Mouse (Mus musculus) Patski (cell line): ENCODE measurements around the gene Syngr1. TPM values are rescaled to one million over a fixed set of nuclear protein-coding genes. Genes with fewer than 3 reads are reported as not detected.
A peak's percentile ranks its signal among the peaks of the same experiment; 100 is the strongest.

Source experiments
- ATAC-seq: fragments of 100-300 bp; one replicate; pipeline ENCODE4 v1.8.0; 2021
- CTCF ChIA-PET: fragments of 350-600 bp; sonication (Branson Sonifier 250); formaldehyde crosslinking; loops from one replicate; lab custom pipeline; 2022; ENCODE audit warnings: inconsistent platforms; lab: Charles Lee
- POLR2A ChIA-PET: fragments of 350-600 bp; sonication (Branson Sonifier 250); formaldehyde crosslinking; loops from one replicate; lab custom pipeline; 2022; ENCODE audit warnings: antibody characterized with exemption, inconsistent platforms; lab: Charles Lee
- DNase-seq: peaks from one replicate; pipeline ENCODE4 v3.0.0-alpha.2; 2011; ENCODE audit warnings: low read depth, low spot score
- H3K27me3 ChIP-seq: fragments of 371-371 bp; one replicate; pipeline ENCODE4 v1.5.1; 2021
- CTCF ChIP-seq: fragments of 100-300 bp; IDR thresholded peaks from one replicate; pipeline ENCODE4 v1.5.1; 2021
- in situ Hi-C: fragments of 300-500 bp; cut with MboI; formaldehyde crosslinking; loops from 3 replicates; pipeline ENCODE4 v1.11.1; 2018; ENCODE audit warnings: low pct_unique_long_range_greater_than_20kb, mixed read lengths
- polyA plus RNA-seq: library from polyadenylated mRNA; unstranded; gene quantifications from one replicate; pipeline ENCODE4 v1.2.3, GENCODE M21; 2021

Syngr1 gene
- polyA plus RNA-seq, 1 experiment from 2014 or later, result 91.6 TPM

GRCm38 (mm10) chr15:80095596-80095995 lies 4.5 kb downstream of the Syngr1 start:
- in situ Hi-C loops, result loop anchor here (5.0 kb wide), 2 partner anchors 37 to 127 kb away; partner anchors contain the start of gene Tab1
- ChIA-PET CTCF (no interaction called here), POLR2A (interaction anchor here (1.0 kb wide), 1 partner anchor 78 kb away, joined by 3 read pairs; the partner anchor contains the start of gene Mgat3)
- DNase-seq, result no peak
- no peak for ATAC-seq
- TF ChIP-seq CTCF, result no peak
- no peaks in the 10 kb centered on the region for H3K27me3 ChIP-seq

DNA sequence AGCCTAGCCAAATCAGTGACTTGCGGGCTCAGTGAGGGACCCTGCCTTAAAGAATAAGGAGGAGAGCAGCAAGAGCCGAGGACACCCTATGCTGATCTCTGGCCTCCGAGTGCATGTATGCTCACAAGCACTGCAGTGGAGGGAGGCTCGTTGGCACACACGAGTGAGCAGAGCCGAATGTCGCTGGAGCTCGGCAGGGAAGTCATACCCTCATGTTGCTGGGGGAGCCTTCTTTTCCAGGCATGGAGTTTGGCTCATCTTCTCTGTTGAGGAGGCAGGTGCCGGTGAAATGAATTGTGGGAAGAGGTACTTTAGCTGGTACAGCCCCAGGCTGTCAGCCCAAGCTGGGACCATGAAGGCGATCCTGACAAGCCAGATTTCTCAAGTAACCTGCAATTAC lies 5.3 kb downstream of the Syngr1 start:
- no peaks in the 10 kb centered on the region for H3K27me3 ChIP-seq
- ATAC-seq (no peak), DNase-seq (no peak)
- in situ Hi-C loops, result loop anchor here (5.0 kb wide), 2 partner anchors 36 to 126 kb away; partner anchors contain the start of gene Tab1
- TF ChIP-seq CTCF, result no peak
- POLR2A ChIA-PET, result no interaction called here
- CTCF ChIA-PET, result no interaction called here

- DNase-seq (no peak), ATAC-seq (no peak)
- in situ Hi-C loops, result loop anchor here (5.0 kb wide), 2 partner anchors 35 to 125 kb away; partner anchors contain the start of gene Tab1
- no peaks in the 10 kb centered on the region for H3K27me3 ChIP-seq
- ChIA-PET CTCF (interaction anchor here (1.7 kb wide), 1 partner anchor 8 kb away, joined by 5 read pairs; no protein-coding TSS in a partner anchor), POLR2A (no interaction called here)
- TF ChIP-seq CTCF, result no peak
These were observed 6.1 kb downstream of the Syngr1 start for GRCm38 (mm10) chr15:80096946-80097881.

DNA sequence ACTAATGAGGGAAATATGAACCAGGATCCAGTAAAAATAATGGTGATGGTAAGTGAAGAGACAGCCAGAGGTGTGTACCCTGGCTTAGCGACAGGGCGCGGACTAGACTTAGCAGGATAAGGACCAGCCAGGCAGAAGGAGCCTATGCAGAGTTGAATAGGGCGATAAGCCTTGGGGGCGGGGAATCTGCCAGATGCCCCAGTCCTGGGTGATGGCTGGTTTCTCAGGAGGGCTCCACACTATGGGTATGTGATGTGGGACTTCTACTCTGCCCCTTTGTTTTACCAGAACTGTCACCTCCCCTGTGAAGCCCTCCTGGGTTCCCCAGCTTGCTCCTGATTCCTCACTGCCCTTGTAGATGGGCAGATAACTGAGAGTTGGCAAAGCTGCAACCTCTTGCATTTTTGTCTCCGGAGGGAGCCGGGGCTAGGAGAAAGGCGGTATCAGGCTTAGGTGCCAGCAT lies 6.9 kb downstream of the Syngr1 start:
- TF ChIP-seq CTCF, result no peak
- DNase-seq (no peak), ATAC-seq (no peak)
- POLR2A ChIA-PET, result interaction anchor here (1.9 kb wide), 1 partner anchor 16 kb away, joined by 5 read pairs; no protein-coding TSS in a partner anchor
- no peaks in the 10 kb centered on the region for H3K27me3 ChIP-seq
- in situ Hi-C loops, result loop anchor here (5.0 kb wide), 2 partner anchors 34 to 124 kb away; partner anchors contain the start of gene Tab1
- CTCF ChIA-PET, result interaction anchor here (0.8 to 1.7 kb wide), 2 partner anchors 9 to 127 kb away, joined by 3 to 5 read pairs; no protein-coding TSS in a partner anchor

- CTCF ChIA-PET, result interaction anchor here (0.8 to 1.7 kb wide), 4 partner anchors 8 to 126 kb away, joined by 3 to 6 read pairs (median 5); partner anchors contain the start of genes Rpl3 and Syngr1
- DNase-seq (peak; percentile 94), ATAC-seq (peak; percentile 68)
- POLR2A ChIA-PET, result interaction anchor here (1.4 to 1.9 kb wide), 3 partner anchors 10 to 27 kb away, joined by 5 to 6 read pairs (median 6); no protein-coding TSS in a partner anchor
- no peaks in the 10 kb centered on the region for H3K27me3 ChIP-seq
- no peak for TF ChIP-seq CTCF
- in situ Hi-C loops, result loop anchor here (5.0 kb wide), 2 partner anchors 33 to 123 kb away; partner anchors contain the start of gene Tab1
These were observed 7.7 kb downstream of the Syngr1 start for GRCm38 (mm10) chr15:80098809-80099208.

- no peaks in the 10 kb centered on the region for H3K27me3 ChIP-seq
- no peak for ATAC-seq
- DNase-seq, result no peak
- TF ChIP-seq CTCF, result no peak
- POLR2A ChIA-PET, result interaction anchor here (0.6 to 1.9 kb wide), 4 partner anchors 9 to 166 kb away, joined by 3 to 6 read pairs (median 6); no protein-coding TSS in a partner anchor
- in situ Hi-C loops, result loop anchor here (5.0 kb wide), 2 partner anchors 33 to 123 kb away; partner anchors contain the start of gene Tab1
- CTCF ChIA-PET, result interaction anchor here (1.7 kb wide), 3 partner anchors 8 to 14 kb away, joined by 5 to 6 read pairs (median 5); partner anchors contain the start of genes Rpl3 and Syngr1
These were observed 8.3 kb downstream of the Syngr1 start for GRCm38 (mm10) chr15:80099477-80099876.

DNA sequence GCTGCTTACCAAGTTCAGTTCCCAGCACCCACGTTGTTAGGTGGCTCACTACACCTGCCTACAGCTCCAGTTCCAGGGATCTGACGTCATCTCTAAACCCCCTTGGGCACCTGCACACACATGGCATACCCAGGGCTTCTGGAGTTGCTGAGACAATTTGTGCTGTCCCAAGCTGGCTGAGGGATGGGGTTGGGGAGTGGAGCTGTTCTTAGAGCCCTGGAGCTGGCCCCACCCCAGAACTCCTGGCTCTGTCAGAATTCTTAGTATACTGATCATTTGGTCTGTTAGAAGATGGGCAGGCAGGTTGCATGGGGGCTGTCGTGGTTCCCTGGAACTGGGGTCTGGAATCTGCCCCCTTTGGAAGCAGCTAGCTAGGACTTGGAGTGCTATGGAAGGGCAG lies 9.1 kb downstream of the Syngr1 start:
- in situ Hi-C loops, result no loop called here
- DNase-seq (no peak), ATAC-seq (no peak)
- CTCF ChIA-PET, result interaction anchor here (1.7 kb wide), 2 partner anchors 9 to 13 kb away, joined by 5 to 6 read pairs; partner anchors contain the start of genes Rpl3 and Syngr1
- H3K27me3 ChIP-seq, result no peaks in the 10 kb centered on the region
- TF ChIP-seq CTCF, result no peak
- POLR2A ChIA-PET, result interaction anchor here (1.4 to 1.9 kb wide), 3 partner anchors 8 to 25 kb away, joined by 5 to 6 read pairs (median 6); no protein-coding TSS in a partner anchor

- DNase-seq, result no peak
- ChIA-PET CTCF (no interaction called here), POLR2A (no interaction called here)
- no peak for ATAC-seq
- no peak for TF ChIP-seq CTCF
- in situ Hi-C loops, result no loop called here
- H3K27me3 ChIP-seq, result no peaks in the 10 kb centered on the region
These were observed 9.7 kb downstream of the Syngr1 start for GRCm38 (mm10) chr15:80100871-80101270.

- CTCF ChIA-PET, result no interaction called here
- TF ChIP-seq CTCF, result no peak
- H3K27me3 ChIP-seq, result no peaks in the 10 kb centered on the region
- POLR2A ChIA-PET, result no interaction called here
- DNase-seq, result no peak
- in situ Hi-C loops, result no loop called here
- no peak for ATAC-seq
These were observed 10.4 kb downstream of the Syngr1 start for GRCm38 (mm10) chr15:80101503-80101902.

GRCm38 (mm10) chr15:80102495-80102894 lies 11.4 kb downstream of the Syngr1 start:
- in situ Hi-C loops, result no loop called here
- DNase-seq, result no peak
- CTCF ChIA-PET, result no interaction called here
- no peak for TF ChIP-seq CTCF
- POLR2A ChIA-PET, result no interaction called here
- H3K27me3 ChIP-seq, result no peaks in the 10 kb centered on the region
- ATAC-seq, result no peak
